Mouse (Mus musculus): ENCODE data around the gene Ccdc81.

The Ccdc81 gene

DNA sequence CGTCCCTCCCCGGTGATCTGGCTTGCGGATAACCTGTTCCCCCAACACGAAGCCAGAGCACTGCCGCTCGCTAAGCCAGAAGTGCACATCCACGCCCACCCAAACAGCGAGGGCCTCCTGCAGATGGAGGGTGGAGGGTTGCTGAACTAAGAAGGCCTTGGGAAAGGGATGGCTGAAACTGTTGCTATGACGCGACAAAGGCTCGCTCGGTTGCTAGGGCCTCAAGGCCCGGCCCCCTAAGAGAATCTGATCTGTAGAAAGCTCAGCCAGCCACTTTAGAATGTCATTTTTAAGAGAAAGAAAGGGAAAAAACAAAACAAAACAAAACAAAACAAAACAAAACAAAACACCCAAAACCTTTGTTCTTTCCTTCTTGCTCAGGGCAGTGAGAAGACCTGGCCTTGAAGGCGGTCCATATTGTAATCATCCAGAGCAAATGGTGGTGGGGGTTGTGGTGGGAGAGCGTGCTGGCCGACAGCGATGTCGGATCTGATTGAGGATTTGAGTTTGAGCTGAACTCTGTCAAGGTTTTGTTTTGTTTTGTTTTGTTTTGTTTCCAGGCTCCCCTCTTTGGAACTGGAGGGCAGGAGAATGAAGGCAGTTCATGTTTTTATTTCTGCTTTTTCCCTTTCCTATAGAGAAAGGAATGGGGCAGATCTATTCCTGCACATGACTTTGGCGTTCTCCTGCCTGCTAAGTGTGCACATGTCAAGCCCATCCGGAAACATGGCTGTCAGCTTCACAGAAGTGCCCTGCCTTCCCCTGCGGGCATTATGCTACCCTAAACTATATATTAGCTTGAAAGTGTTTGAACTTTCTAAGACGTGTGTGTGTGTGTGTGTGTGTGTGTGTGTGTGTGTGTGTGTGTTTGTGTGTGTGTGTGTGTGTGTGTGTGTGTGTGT, at the start of gene Ccdc81:
Gene Ccdc81 (minus strand): TSS at position 188 of the 902 bp plus-strand sequence.
- DNase-seq (ENCODE audit: low spot score in 2 of 2): no peak

DNA sequence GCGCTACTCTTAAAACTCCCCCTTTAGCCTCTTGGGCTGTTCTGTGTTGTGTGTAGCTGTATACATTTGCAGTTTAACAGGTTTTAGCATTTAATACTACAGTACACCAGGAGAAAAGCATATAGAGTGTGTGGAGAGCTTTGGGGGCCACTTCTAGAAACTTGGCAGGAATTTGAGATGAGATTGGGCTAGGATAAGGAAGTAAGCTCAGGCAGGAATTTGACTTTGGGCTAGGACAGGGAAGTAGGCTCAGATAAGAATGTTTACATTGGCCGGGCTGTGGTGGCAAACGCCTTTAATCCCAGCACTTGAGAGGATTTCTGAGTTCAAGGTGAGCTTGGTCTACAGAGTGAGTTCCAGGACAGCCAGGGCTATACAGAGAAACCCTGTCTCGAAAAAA, 46.0 kb upstream of the Ccdc81 start:
- no peak for DNase-seq (ENCODE audit: low spot score in 2 of 2)

- peak in 1 of 2 experiments; percentile 12 for DNase-seq (ENCODE audit: low spot score in 2 of 2)
These were observed 44.6 kb upstream of the Ccdc81 start for GRCm38 (mm10) chr7:89948026-89948425.

- peak; percentile 89 to 91 for DNase-seq (ENCODE audit: low spot score in 2 of 2)
These were observed 37.4 kb upstream of the Ccdc81 start, which contains the start of gene Hikeshi for GRCm38 (mm10) chr7:89940571-89941463. Gene Hikeshi (minus strand): TSS chr7:89941204.

GRCm38 (mm10) chr7:89939497-89940353, 36.3 kb upstream of the Ccdc81 start:
- DNase-seq (ENCODE audit: low spot score in 2 of 2): no peak

- no peak for DNase-seq (ENCODE audit: low spot score in 2 of 2)
These were observed 20.2 kb upstream of the Ccdc81 start for GRCm38 (mm10) chr7:89923441-89924180.

GRCm38 (mm10) chr7:89917776-89918175, 14.3 kb upstream of the Ccdc81 start:
- no peak for DNase-seq (ENCODE audit: low spot score in 2 of 2)

GRCm38 (mm10) chr7:89916711-89917110, 13.3 kb upstream of the Ccdc81 start:
- DNase-seq (ENCODE audit: low spot score in 2 of 2): no peak

GRCm38 (mm10) chr7:89913432-89914158, 10.2 kb upstream of the Ccdc81 start:
- DNase-seq (ENCODE audit: low spot score in 2 of 2): no peak

- DNase-seq (ENCODE audit: low spot score in 2 of 2): no peak
These were observed 8.9 kb upstream of the Ccdc81 start for GRCm38 (mm10) chr7:89912356-89912755.

DNA sequence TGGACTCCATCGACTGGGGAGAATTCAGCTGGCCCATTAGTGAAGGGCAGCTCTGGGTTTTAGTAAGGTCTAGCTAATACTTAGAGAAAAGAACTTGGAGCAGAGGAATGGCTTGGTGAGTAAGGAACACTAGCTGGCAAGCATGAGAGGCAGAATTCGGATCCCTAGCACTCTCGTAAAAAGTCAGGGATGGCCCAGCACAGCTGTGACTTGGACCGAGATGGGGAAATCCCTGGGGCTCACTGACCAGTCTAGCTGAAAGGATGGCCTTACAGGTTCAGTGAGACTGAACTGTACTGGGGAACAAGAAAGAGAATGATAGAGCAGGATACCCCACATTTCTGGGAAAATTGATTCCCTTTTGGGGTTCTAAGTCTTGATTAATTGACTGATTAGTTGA, 6.3 kb upstream of the Ccdc81 start:
- DNase-seq (ENCODE audit: low spot score in 2 of 2): no peak

DNA sequence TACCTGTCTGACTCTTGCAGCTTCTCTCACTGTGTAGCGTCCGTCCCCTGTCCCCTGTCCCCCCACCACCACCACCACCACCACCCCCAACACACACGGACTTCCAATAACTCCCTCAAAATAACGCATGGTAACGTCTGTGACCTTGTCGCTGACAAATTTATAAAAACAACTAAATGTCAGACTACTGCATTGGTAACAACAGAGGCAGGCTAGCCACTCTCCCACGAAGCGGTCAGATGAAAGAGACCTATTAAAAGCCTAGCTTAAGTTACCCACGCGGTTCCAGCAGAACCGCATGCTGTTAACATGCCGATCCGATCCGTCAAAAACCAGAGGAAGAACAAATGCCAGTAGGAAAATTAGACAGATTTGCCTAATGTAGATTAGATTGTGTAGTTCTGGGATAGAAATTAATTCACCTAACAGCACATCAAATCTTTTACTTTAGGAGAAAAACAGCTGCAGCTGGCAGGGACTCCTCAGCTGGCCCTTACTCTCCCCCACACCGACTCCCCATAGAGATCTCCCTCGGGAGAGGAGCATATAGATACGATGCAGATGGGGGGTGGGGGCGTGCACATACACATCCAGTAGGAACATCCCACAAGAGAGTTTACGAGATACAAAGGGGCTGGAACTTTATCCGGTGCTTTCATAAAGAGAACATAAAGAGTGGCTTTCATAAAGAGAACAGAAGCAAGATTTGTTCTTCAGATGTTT, 5.6 kb upstream of the Ccdc81 start:
- no peak for DNase-seq (ENCODE audit: low spot score in 2 of 2)

- DNase-seq (ENCODE audit: low spot score in 2 of 2): no peak
These were observed 5.0 kb upstream of the Ccdc81 start for GRCm38 (mm10) chr7:89908421-89908820.

DNA sequence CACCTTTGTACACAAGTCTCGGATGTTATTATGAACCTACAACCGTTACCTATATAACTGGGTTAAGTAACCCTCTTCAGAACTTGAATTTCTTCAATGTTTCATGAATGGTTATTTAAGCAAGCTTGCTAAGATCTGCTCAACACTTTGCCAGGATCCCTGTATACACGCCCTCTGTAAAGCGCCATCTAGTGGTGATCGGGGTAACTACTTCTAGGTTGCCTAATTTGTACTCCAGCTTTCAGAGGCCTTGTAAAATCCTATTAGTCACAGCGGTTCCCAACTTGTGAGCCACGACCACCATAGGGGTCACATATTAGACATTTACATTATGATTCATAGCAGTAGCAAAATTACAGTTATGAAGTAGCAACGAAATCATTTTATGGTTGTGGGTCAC, 4.5 kb upstream of the Ccdc81 start:
- peak; percentile 60 to 75 for DNase-seq (ENCODE audit: low spot score in 2 of 2)

DNA sequence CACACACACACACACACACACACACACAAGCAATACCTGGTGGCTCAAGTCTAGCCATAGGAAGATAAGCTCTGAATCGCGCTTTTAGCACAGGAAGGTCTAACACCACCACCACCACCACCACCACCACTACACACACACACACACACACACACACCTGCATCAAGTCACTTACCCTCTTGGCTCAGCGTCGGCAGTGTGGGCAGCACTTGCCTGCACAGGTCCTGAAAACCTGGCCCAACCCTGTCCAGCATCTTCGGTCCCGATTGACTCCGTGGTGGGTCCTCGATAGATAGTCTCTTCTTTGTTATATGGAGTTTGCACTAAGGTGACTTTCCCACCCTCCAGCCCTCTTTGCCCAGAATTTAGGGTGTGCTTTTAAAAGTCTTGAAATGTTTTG, 422 bp downstream of the Ccdc81 start:
- no peak for DNase-seq (ENCODE audit: low spot score in 2 of 2)

- DNase-seq (ENCODE audit: low spot score in 2 of 2): no peak
These were observed 11.6 kb downstream of the Ccdc81 start for GRCm38 (mm10) chr7:89891856-89892255.

GRCm38 (mm10) chr7:89891412-89891811, 12.0 kb downstream of the Ccdc81 start:
- DNase-seq (ENCODE audit: low spot score in 2 of 2): no peak

DNA sequence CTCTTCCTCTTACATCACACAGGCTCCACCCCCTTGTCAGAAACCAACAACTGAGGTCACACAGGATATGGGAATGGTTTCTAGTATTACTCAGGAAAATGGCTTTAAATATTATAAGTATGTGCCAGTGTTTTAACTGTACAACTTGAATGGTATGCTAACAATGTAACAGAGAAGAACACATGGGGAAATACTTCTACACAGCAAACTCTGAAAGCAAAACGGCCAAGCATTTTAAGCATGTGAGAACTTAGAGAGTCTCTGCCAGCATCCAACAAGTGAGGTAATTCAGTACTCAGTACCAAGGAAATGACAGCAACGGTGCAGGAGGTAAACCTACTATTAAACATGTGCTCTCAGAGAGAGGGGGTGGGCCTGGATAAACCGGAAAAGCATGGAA, 18.9 kb downstream of the Ccdc81 start:
- no peak for DNase-seq (ENCODE audit: low spot score in 2 of 2)

- DNase-seq (ENCODE audit: low spot score in 2 of 2): peak in 1 of 2 experiments; percentile 18
These were observed 23.7 kb downstream of the Ccdc81 start for GRCm38 (mm10) chr7:89879686-89880085.
